Mouse (Mus musculus) heart, adult 2 months (tissue): ENCODE data around the gene Dock8. TPM values are rescaled to one million over a fixed set of nuclear protein-coding genes. Genes with fewer than 3 reads are reported as not detected.

ENCODE experiments used
- DNase-seq, 2 experiments: peaks; one replicate each; pipeline ENCODE4 v3.0.0; 2021
- H3K27ac ChIP-seq: fragments of 200-600 bp; 2 replicates; pipeline ENCODE4 v1.8.1; 2022
- H3K27me3 ChIP-seq: fragments of 200-500 bp; 2 replicates; pipeline ENCODE4 v1.6.1; 2012; ENCODE audit warnings: mild to moderate bottlenecking, low read length, inconsistent platforms, mixed read lengths; ENCODE audit not compliant: control insufficient read depth, insufficient read depth
- H3K36me3 ChIP-seq: fragments of 200-500 bp; 2 replicates; pipeline ENCODE4 v1.6.1; 2012; ENCODE audit warnings: low read length, inconsistent platforms; ENCODE audit not compliant: control insufficient read depth, insufficient read depth
- H3K4me1 ChIP-seq: fragments of 200-500 bp; 2 replicates; pipeline ENCODE4 v1.6.1; 2011; ENCODE audit warnings: low read length; ENCODE audit not compliant: control insufficient read depth, insufficient read depth
- H3K4me3 ChIP-seq: fragments of 200-600 bp; 2 replicates; pipeline ENCODE4 v1.8.1; 2022
- H3K79me2 ChIP-seq: fragments of 200-500 bp; replicated peaks from 2 replicates; pipeline ENCODE4 v1.6.1; 2012; ENCODE audit warnings: mild to moderate bottlenecking, inconsistent platforms, low read length, moderate library complexity, mixed read lengths; ENCODE audit not compliant: control insufficient read depth, insufficient read depth
- H3K9ac ChIP-seq: fragments of 200-500 bp; 2 replicates; pipeline ENCODE4 v1.6.1; 2012; ENCODE audit warnings: low read depth, mild to moderate bottlenecking, control low read depth, inconsistent platforms, low read length, mixed read lengths
- CTCF ChIP-seq: fragments of 200-600 bp; IDR thresholded peaks from 2 replicates; pipeline ENCODE4 v1.8.1; 2022; ENCODE audit warnings: antibody characterized with exemption, mild to moderate bottlenecking, moderate library complexity
- EP300 ChIP-seq: fragments of 200-500 bp; IDR thresholded peaks from 2 replicates; pipeline ENCODE4 v1.6.1; 2011; ENCODE audit warnings: low read depth, low read length, control low read depth; ENCODE audit not compliant: insufficient read depth
- POLR2A ChIP-seq: fragments of 200-500 bp; IDR thresholded peaks from 2 replicates; pipeline ENCODE4 v1.6.1; 2011; ENCODE audit warnings: mild to moderate bottlenecking, low read depth, low read length, control low read depth; ENCODE audit not compliant: insufficient read depth
- WGBS: fragments of 180-500 bp; shearing (Covaris S2); methylation state at CpG from one replicate; pipeline ENCODE4 v1.1.7; 2018; 5-methylcytosine and 5-hydroxymethylcytosine counted together
- intact Hi-C: fragments of 180-260 bp; cut with DNase I; formaldehyde crosslinking; loops from one replicate; pipeline ENCODE4 v1.15.1; 2025
- polyA plus RNA-seq: library from polyadenylated mRNA; depleted of rRNA; stranded (reverse); fragments of >200 nt; gene quantifications from 2 replicates; pipeline ENCODE4 v1.2.3, GENCODE M21; 2012
- total RNA-seq, 2 experiments: library from RNA; stranded (reverse); gene quantifications; 2 replicates each; pipeline ENCODE4 v1.2.3; 2021

Dock8 gene
- total and polyA plus RNA-seq, 3 experiments = 5.7 to 24.7 (median 17.5) TPM

DNA sequence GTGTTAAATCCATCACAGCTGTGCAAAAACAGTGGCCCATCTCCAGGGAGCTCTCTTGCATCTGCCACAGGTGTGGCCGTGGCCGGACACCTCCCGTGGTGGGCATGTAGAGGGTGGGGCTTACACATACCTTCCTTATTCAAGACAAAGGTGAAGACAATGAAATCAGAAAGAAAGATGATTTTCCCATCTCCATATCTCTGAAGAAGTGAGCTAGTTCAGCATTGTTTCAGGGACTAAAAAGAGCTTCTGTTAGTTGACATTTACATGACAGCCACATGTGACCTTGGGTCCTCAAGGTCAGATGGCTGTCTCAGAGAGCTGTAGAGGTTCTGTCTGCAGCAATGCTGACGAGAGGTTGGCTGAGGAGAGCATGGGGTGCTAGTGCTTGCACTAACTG is 99.6 kb downstream of the Dock8 start:
- Histone ChIP-seq H3K79me2 (no peaks in the 10 kb centered on the region), H3K9ac (no peak overlapping the region), H3K4me1 (no peaks in the 10 kb centered on the region), H3K27ac (no peak overlapping the region), H3K36me3 (no peaks in the 10 kb centered on the region), H3K4me3 (no peak overlapping the region), H3K27me3 (no peaks in the 10 kb centered on the region)
- intact Hi-C loops = no loop called here
- 92% methylated on average over 4 of the region's 4 CpGs for WGBS
- TF ChIP-seq CTCF = no peak
- TF ChIP-seq EP300 = no peak
- no peak for TF ChIP-seq POLR2A
- DNase-seq = no peak

DNA sequence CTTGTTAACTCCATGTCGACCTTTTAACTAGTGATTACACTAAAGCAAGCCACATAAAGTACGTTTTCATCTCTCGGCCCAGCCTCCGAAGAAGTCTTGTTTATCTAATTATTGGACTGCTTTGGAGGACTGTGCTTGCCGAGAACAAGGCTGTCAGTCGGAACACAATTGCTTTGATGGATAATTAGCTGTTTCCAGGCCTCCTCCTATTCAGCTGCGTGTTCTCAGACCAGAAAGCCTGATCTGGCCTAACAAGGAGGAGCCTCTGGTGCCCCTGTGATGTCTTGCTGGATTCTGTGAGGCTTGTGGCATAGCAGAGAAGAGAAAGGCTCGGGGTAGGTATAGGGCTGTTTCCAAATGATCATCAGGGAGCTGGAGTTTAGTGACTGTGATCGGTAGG is 106.3 kb downstream of the Dock8 start:
- Histone ChIP-seq H3K4me1 (no peaks in the 10 kb centered on the region), H3K36me3 (no peaks in the 10 kb centered on the region), H3K27me3 (no peaks in the 10 kb centered on the region), H3K9ac (no peak overlapping the region), H3K79me2 (no peaks in the 10 kb centered on the region), H3K4me3 (no peak overlapping the region), H3K27ac (no peak overlapping the region)
- TF ChIP-seq POLR2A (no peak), EP300 (no peak), CTCF (no peak)
- no peak for DNase-seq
- 76% methylated on average over 9 of the region's 9 CpGs for WGBS
- intact Hi-C loops = loop anchor here (10.0 kb wide), 1 partner anchor 519 kb away; no protein-coding TSS in a partner anchor

- TF ChIP-seq CTCF (no peak), EP300 (no peak), POLR2A (no peak)
- intact Hi-C loops = loop anchor here (10.0 kb wide), 1 partner anchor 518 kb away; no protein-coding TSS in a partner anchor
- H3K4me3 ChIP-seq = no peak overlapping the region
- no peak overlapping the region for H3K27ac ChIP-seq
- H3K27me3 ChIP-seq = no peaks in the 10 kb centered on the region
- H3K9ac ChIP-seq = no peak overlapping the region
- H3K79me2 ChIP-seq = no peaks in the 10 kb centered on the region
- 90% methylated on average over 8 of the region's 8 CpGs for WGBS
- no peaks in the 10 kb centered on the region for H3K36me3 ChIP-seq
- no peak for DNase-seq
- H3K4me1 ChIP-seq = no peaks in the 10 kb centered on the region
These were observed 107.0 kb downstream of the Dock8 start for GRCm38 (mm10) chr19:25106315-25106714.

DNA sequence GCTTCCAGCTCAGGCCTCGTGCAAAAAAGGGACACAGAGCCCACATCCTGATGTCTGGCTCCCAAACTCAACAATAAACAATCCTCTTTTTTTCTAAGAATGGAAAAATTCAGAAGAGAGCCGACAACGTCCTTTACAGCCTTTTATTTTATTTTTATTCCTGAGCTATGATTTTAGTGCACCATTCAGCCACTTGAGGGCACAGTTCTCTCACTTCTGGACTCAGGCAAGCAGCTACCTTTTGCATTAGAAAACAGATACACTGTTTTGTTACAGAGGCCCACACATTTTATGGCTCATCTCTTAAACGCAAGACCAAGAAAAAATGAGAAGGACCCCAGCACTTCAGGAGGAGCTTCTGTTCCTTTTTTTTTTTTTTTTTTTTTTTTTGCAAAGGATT is 108.1 kb downstream of the Dock8 start:
- TF ChIP-seq POLR2A (no peak), EP300 (no peak), CTCF (peak; percentile 61)
- no peak for DNase-seq
- Histone ChIP-seq H3K4me3 (no peak overlapping the region), H3K27ac (no peak overlapping the region), H3K36me3 (no peaks in the 10 kb centered on the region), H3K79me2 (no peaks in the 10 kb centered on the region), H3K9ac (no peak overlapping the region), H3K27me3 (no peaks in the 10 kb centered on the region), H3K4me1 (no peaks in the 10 kb centered on the region)
- intact Hi-C loops = loop anchor here (10.0 kb wide), 1 partner anchor 517 kb away; no protein-coding TSS in a partner anchor
- WGBS = 18% methylated on average over 4 of the region's 4 CpGs

DNA sequence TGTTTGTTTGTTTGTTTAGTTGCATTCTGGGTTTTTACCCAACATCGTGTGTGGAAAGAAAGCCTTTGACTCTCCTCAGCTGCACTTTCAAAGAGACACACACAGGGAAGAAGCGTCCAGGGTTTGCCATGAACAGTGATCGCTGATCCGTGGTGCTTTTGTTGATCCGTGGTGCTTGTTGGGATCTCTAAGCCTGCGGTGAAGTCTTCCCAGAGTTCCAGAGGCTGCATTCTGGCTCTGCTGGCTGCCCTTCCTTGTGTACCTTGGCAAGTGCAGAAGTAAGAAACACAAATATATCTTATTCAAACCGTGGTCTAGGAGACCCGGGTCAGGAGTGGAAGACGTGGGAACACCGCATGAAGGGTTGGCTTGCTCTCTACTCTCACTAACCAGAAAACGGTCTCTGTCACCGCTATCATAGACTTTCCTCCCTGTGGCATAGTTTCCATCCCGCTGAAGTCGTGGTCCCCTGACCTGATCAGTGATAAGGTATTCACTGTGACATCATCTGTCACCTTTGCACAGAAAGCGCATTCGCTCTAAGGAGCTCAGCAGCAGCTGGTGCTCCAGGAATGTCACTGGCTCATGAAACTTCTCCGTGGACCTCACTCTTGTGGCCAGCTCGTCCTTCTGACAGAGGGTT is 112.4 kb downstream of the Dock8 start:
- Histone ChIP-seq H3K4me1 (no peaks in the 10 kb centered on the region), H3K79me2 (no peaks in the 10 kb centered on the region), H3K9ac (no peak overlapping the region), H3K27me3 (no peaks in the 10 kb centered on the region), H3K27ac (no peak overlapping the region), H3K36me3 (no peaks in the 10 kb centered on the region), H3K4me3 (no peak overlapping the region)
- TF ChIP-seq EP300 = no peak
- intact Hi-C loops = no loop called here
- 43% methylated on average over 18 of the region's 18 CpGs for WGBS
- DNase-seq = no peak

GRCm38 (mm10) chr19:25116981-25117380 is 117.6 kb downstream of the Dock8 start:
- Histone ChIP-seq H3K27me3 (no peaks in the 10 kb centered on the region), H3K36me3 (no peaks in the 10 kb centered on the region), H3K9ac (no peak overlapping the region), H3K4me1 (no peaks in the 10 kb centered on the region), H3K79me2 (no peaks in the 10 kb centered on the region), H3K27ac (no peak overlapping the region), H3K4me3 (no peak overlapping the region)
- intact Hi-C loops = no loop called here
- TF ChIP-seq CTCF = no peak
- TF ChIP-seq POLR2A = no peak
- TF ChIP-seq EP300 = no peak
- no peak for DNase-seq
- WGBS = 62% methylated on average over 2 of the region's 2 CpGs
